Mouse (Mus musculus): ENCODE data around the gene Cdk17.

Cdk17 gene

DNA sequence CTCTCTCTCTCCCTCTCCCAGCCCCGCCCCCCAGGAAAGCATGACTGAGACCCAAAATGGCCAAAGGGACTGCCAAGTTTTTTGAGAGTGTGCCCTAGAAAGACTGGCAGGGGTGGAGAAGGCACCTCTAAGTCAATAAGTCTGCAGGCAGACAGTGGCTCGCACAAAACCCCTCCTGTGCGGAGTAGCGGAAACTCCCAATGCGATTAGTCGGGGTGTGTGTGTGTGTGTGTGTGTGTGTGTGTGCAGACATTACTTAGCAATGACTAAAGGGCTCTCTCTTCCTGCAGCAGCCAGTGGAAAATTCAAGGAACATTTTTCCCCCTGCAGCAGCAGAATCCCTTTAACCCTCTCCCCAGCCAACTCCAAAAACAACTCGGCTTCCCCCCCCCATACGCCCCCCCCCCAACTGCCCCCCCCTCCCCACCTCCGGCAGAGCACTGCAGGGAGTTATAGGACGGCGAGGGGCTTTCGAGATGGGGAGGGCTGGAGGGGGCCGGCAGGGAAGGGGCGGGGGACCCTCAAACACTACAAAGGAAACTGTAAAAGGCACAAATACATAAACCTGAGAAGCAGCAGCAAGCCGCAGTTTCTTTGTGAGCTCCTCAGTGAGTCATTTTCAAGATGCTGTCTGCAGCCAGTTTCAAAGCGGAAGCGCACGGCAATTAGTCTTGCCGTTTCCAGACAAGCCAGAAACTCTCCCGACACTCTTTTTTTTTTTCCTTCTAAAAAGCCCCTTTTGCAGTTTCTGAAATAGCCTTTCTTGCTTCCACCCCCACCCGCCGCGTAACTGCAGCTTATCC lies 148.7 kb downstream of the Cdk17 start:
- peak; percentile 69 for DNase-seq (ENCODE audit: low read depth, low spot score)
- no peaks in the 10 kb centered on the region for H3K36me3 ChIP-seq (ENCODE audit: control insufficient read depth, insufficient read depth, low read length, poor library complexity, severe bottlenecking)
- H3K27me3 ChIP-seq (ENCODE audit: control insufficient read depth, insufficient read depth, low read length, poor library complexity, severe bottlenecking), result no peaks in the 10 kb centered on the region

DNA sequence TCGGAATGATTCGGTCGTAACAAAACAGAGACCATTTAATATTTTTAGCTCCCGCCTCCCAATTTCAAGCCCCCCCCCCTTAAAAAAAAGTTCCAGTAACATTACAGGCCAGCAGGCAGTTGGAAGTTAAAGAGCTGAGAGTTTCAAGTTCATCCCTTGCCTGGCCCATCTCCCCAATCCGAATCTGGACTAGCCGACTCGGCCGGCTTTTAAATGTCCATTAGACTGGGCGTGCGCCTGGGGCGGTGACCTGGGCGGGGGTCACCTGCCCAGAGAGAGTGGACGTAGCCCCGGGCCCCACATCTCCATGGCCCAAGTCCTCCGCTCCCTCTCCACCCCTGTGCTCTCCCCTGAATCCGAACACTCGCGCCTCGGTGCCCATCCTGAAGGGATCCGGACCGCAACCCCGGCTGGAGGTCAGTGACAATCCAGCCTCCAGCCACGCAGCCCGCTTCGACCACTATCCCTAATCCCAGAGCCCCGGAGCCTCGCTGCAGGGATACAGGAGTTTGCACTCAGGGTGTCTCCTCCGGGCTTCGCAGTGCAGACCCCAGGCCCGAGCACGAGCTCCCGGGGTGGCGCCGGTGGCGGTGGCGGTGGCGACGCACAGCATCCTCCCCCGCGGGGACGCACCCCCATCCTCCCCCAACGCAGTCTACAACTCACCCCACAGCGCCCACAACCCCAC lies 149.4 kb downstream of the Cdk17 start:
- Histone ChIP-seq H3K36me3 (ENCODE audit: control insufficient read depth, insufficient read depth, low read length, poor library complexity, severe bottlenecking) (no peaks in the 10 kb centered on the region), H3K27me3 (ENCODE audit: control insufficient read depth, insufficient read depth, low read length, poor library complexity, severe bottlenecking) (no peaks in the 10 kb centered on the region)
- DNase-seq (ENCODE audit: low read depth, low spot score), result peak; percentile 56

DNA sequence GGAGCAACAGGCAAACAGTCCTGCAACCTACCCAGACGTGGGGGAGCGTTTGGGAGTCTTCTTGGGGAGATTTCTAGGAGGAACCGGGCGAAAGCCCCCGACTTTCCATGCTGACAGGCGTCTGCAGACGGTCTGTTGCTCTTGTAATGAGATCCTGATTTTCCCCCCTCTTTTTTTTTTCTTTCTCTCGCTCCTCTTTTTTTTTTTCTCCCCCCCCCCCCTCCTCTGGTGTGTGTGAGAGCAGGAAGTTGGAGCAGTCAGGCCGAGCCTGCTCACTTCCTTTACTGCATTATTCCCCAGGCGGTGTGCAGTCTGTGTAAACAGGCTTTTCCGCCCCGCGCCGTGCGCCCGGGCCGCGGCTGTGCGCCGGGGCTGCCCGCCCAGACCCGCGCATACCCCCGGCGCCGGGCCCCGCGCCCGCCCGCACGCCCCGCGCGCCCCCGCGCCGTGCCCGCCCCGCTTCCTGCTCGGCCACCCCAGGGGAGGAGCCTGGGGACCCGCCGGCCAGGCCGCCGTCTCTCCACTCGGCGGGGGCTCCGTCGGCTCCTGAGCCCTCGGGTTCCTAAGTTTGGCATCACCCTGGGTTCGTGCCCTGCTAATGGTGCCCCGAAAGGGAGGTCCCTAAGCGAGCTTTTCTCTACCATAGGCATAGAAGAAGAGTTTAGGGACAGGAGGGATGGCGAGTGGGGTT lies 150.2 kb downstream of the Cdk17 start, which contains the start of gene Elk3:
Elk3 (minus strand) TSS at position 415 of the 691 bp plus-strand sequence.
- Histone ChIP-seq H3K36me3 (ENCODE audit: control insufficient read depth, insufficient read depth, low read length, poor library complexity, severe bottlenecking) (no peaks in the 10 kb centered on the region), H3K27me3 (ENCODE audit: control insufficient read depth, insufficient read depth, low read length, poor library complexity, severe bottlenecking) (no peaks in the 10 kb centered on the region)
- peak; percentile 73 for DNase-seq (ENCODE audit: low read depth, low spot score)

DNA sequence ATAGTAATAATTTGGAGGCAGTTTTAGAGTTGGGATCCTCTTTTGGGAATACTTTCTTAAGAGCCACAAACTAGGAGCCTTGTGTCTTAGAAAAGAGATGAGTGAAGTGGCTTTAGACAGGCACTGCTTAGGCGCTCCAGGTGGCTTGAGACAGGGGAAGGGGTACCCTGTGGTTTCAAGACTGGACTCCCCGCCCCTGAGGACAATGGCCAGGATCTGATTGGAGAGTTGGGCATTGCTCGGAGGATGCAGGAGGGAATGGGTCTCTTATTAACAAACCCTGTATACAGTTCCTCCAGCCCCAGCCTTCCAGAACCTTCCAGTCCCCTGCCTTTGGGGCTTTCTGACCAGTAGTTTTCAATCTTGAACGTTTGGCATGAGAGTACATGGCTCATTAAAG lies 150.9 kb downstream of the Cdk17 start:
- no peaks in the 10 kb centered on the region for H3K27me3 ChIP-seq (ENCODE audit: control insufficient read depth, insufficient read depth, low read length, poor library complexity, severe bottlenecking)
- H3K36me3 ChIP-seq (ENCODE audit: control insufficient read depth, insufficient read depth, low read length, poor library complexity, severe bottlenecking), result no peaks in the 10 kb centered on the region
- DNase-seq (ENCODE audit: low read depth, low spot score), result no peak

Measured in splenic B cell, adult 2 months (primary cell).